Mouse (Mus musculus): Measurements from ENCODE around the gene Rrp1b. TPM values are rescaled to one million over a fixed set of nuclear protein-coding genes. Genes with fewer than 3 reads are reported as not detected.

Gene Rrp1b
- polyA plus RNA-seq, 1 experiment from 2014 or later: 65.1 TPM

Other genes starting within 250 kb of the Rrp1b start
- gene Sik1, start 180.3 kb upstream of the Rrp1b start, polyA plus RNA-seq (2014; fragmentation: Nextera tagmentation; extraction: Ambion mirVana): 10.5 and 14.0 TPM in 2 replicates
- 0.32 and 0.59 TPM in 2 replicates for gene Hsf2bp, start 249 bp downstream of the Rrp1b start, polyA plus RNA-seq (2014; fragmentation: Nextera tagmentation; extraction: Ambion mirVana)
- 17.7 and 18.2 TPM in 2 replicates for gene Notch3, start 130.8 kb downstream of the Rrp1b start, polyA plus RNA-seq (2014; fragmentation: Nextera tagmentation; extraction: Ambion mirVana)
- gene Ephx3, start 153.4 kb downstream of the Rrp1b start, polyA plus RNA-seq (2014; fragmentation: Nextera tagmentation; extraction: Ambion mirVana): not detected in 2 replicates
- gene Brd4, start 248.6 kb downstream of the Rrp1b start, polyA plus RNA-seq (2014; fragmentation: Nextera tagmentation; extraction: Ambion mirVana): 81.5 and 85.1 TPM in 2 replicates